Mouse (Mus musculus) stomach, embryonic 14.5 days (tissue): Measurements from ENCODE around the gene Srgap3. TPM values are rescaled to one million over a fixed set of nuclear protein-coding genes. Genes with fewer than 3 reads are reported as not detected.
A peak's percentile ranks its signal among the peaks of the same experiment; 100 is the strongest.
"Not testable (repeated sequence)": the region's sequence is repeated elsewhere in the genome, so short reads cannot be mapped to it uniquely, and the experiment has no call there.

Source experiments
- ATAC-seq: fragments of 200-750 bp; cut with Nextera tagmentation; 2 replicates; pipeline ENCODE4 v1.8.0; 2017; ENCODE audit warnings: low read depth, moderate TSS enrichment; ENCODE audit not compliant: insufficient number of reproducible peaks, insufficient read depth, low FRiP score
- H3K27ac ChIP-seq: fragments of 300-500 bp; sonication (generic); 2 replicates; pipeline ENCODE4 v1.5.1; 2014; ENCODE audit warnings: mild to moderate bottlenecking, low read length, moderate library complexity, mixed read lengths
- H3K27me3 ChIP-seq: fragments of 300-500 bp; sonication (generic); 2 replicates; pipeline ENCODE4 v1.6.1; 2014; ENCODE audit warnings: low read length, control low read depth, mixed read lengths; ENCODE audit not compliant: control insufficient read depth, insufficient read depth
- H3K36me3 ChIP-seq: fragments of 300-500 bp; sonication (generic); 2 replicates; pipeline ENCODE4 v1.6.1; 2014; ENCODE audit warnings: mild to moderate bottlenecking, control low read depth, low read length, moderate library complexity, mixed read lengths; ENCODE audit not compliant: control insufficient read depth, insufficient read depth
- H3K4me1 ChIP-seq: fragments of 300-500 bp; sonication (generic); 2 replicates; pipeline ENCODE4 v1.6.1; 2014; ENCODE audit warnings: low read length, control low read depth, mixed read lengths; ENCODE audit not compliant: control insufficient read depth, insufficient read depth
- H3K4me2 ChIP-seq: fragments of 300-500 bp; sonication (generic); replicated peaks from 2 replicates; pipeline ENCODE4 v1.6.1; 2014; ENCODE audit warnings: low read depth, low read length, control low read depth
- H3K4me3 ChIP-seq: fragments of 300-500 bp; sonication (generic); 2 replicates; pipeline ENCODE4 v1.5.1; 2014; ENCODE audit warnings: low read depth, low read length, control low read depth
- H3K9ac ChIP-seq: fragments of 300-500 bp; sonication (generic); replicated peaks from 2 replicates; pipeline ENCODE4 v1.6.1; 2014; ENCODE audit warnings: low read depth, mild to moderate bottlenecking, control low read depth, low read length, moderate library complexity, mixed read lengths
- H3K9me3 ChIP-seq: fragments of 300-500 bp; sonication (generic); 2 replicates; pipeline ENCODE4 v1.6.1; 2016; ENCODE audit warnings: low read depth, low read length, control low read depth; ENCODE audit not compliant: control insufficient read depth
- WGBS: fragments of 180-500 bp; shearing (Covaris S2); extraction: QIAGEN DNeasy Blood & Tissue Kit; methylation state at CpG from one replicate; pipeline ENCODE4 v1.1.7; 2014; 5-methylcytosine and 5-hydroxymethylcytosine counted together
- polyA plus RNA-seq: library from polyadenylated mRNA; unstranded; fragments of >200 nt; fragmentation: Nextera tagmentation; extraction: Ambion mirVana; gene quantifications from 2 replicates; pipeline ENCODE4 v1.2.1, GENCODE M21; 2014

Srgap3 gene
- polyA plus RNA-seq, 1 experiment from 2014 or later, result 15.3 TPM

GRCm38 (mm10) chr6:112868197-112868957 is 78.7 kb downstream of the Srgap3 start:
- Histone ChIP-seq H3K9me3 (no peaks in the 10 kb centered on the region), H3K4me1 (peaks cover 13% of the 10 kb centered on the region), H3K36me3 (no peaks in the 10 kb centered on the region), H3K4me2 (no peak overlapping the region), H3K4me3 (no peak overlapping the region), H3K9ac (no peak overlapping the region), H3K27me3 (no peaks in the 10 kb centered on the region), H3K27ac (no peak overlapping the region)
- ATAC-seq, result no peak
- WGBS, result 84% methylated on average over 9 of the region's 9 CpGs

GRCm38 (mm10) chr6:112866096-112866495 is 81.0 kb downstream of the Srgap3 start:
- WGBS, result 89% methylated on average over 4 of the region's 4 CpGs
- no peaks in the 10 kb centered on the region for H3K36me3 ChIP-seq
- no peak for ATAC-seq
- peak overlapping the region; percentile 52; the same call in 1 of the 2 replicates for H3K27ac ChIP-seq
- no peak overlapping the region for H3K9ac ChIP-seq
- no peak overlapping the region for H3K4me3 ChIP-seq
- no peaks in the 10 kb centered on the region for H3K9me3 ChIP-seq
- H3K27me3 ChIP-seq, result no peaks in the 10 kb centered on the region
- peaks cover 13% of the 10 kb centered on the region for H3K4me1 ChIP-seq
- H3K4me2 ChIP-seq, result no peak overlapping the region

- H3K36me3 ChIP-seq, result no peaks in the 10 kb centered on the region
- H3K27me3 ChIP-seq, result no peaks in the 10 kb centered on the region
- peaks cover 13% of the 10 kb centered on the region for H3K4me1 ChIP-seq
- peak overlapping the region; percentile 52; the same call in 1 of the 2 replicates for H3K27ac ChIP-seq
- no peak overlapping the region for H3K4me3 ChIP-seq
- no peak overlapping the region for H3K9ac ChIP-seq
- no peaks in the 10 kb centered on the region for H3K9me3 ChIP-seq
- H3K4me2 ChIP-seq, result no peak overlapping the region
- ATAC-seq, result peak; percentile 66; the same call in 1 of the 2 replicates
- WGBS, result 20% methylated on average over 6 of the region's 6 CpGs
Measured at GRCm38 (mm10) chr6:112865021-112865531, 82.0 kb downstream of the Srgap3 start.

- Histone ChIP-seq H3K4me2 (no peak overlapping the region), H3K4me1 (peaks cover 13% of the 10 kb centered on the region), H3K4me3 (no peak overlapping the region), H3K27ac (no peak overlapping the region), H3K36me3 (no peaks in the 10 kb centered on the region), H3K9ac (no peak overlapping the region), H3K27me3 (no peaks in the 10 kb centered on the region), H3K9me3 (no peaks in the 10 kb centered on the region)
- WGBS, result 81% methylated on average over 7 of the region's 7 CpGs
- ATAC-seq, result no peak
Measured at GRCm38 (mm10) chr6:112862465-112862864, 84.6 kb downstream of the Srgap3 start.

- ATAC-seq, result no peak
- no peak overlapping the region for H3K4me2 ChIP-seq
- no peak overlapping the region for H3K4me3 ChIP-seq
- H3K27me3 ChIP-seq, result no peaks in the 10 kb centered on the region
- no peaks in the 10 kb centered on the region for H3K36me3 ChIP-seq
- H3K27ac ChIP-seq, result no peak overlapping the region
- H3K9me3 ChIP-seq, result no peaks in the 10 kb centered on the region
- H3K4me1 ChIP-seq, result peaks cover 13% of the 10 kb centered on the region
- H3K9ac ChIP-seq, result no peak overlapping the region
- WGBS, result 82% methylated on average over 11 of the region's 11 CpGs
Measured at GRCm38 (mm10) chr6:112861351-112862297, 85.4 kb downstream of the Srgap3 start.

- not testable (repeated sequence) for H3K4me2 ChIP-seq, H3K36me3 ChIP-seq, H3K4me3 ChIP-seq, ATAC-seq, H3K27ac ChIP-seq, H3K9me3 ChIP-seq, H3K9ac ChIP-seq, H3K27me3 ChIP-seq, H3K4me1 ChIP-seq
- 94% methylated on average over 5 of the region's 5 CpGs for WGBS
Measured at GRCm38 (mm10) chr6:112860290-112860689, 86.8 kb downstream of the Srgap3 start.

- WGBS, result 58% methylated on average over 6 of the region's 6 CpGs
- Histone ChIP-seq H3K4me2 (no peak overlapping the region), H3K4me1 (no peaks in the 10 kb centered on the region), H3K27ac (no peak overlapping the region), H3K9me3 (no peaks in the 10 kb centered on the region), H3K36me3 (no peaks in the 10 kb centered on the region), H3K9ac (no peak overlapping the region), H3K4me3 (no peak overlapping the region), H3K27me3 (no peaks in the 10 kb centered on the region)
- ATAC-seq, result no peak
Measured at GRCm38 (mm10) chr6:112857057-112857456, 90.0 kb downstream of the Srgap3 start.

GRCm38 (mm10) chr6:112855183-112855582 is 91.9 kb downstream of the Srgap3 start:
- no peak overlapping the region for H3K9ac ChIP-seq
- no peaks in the 10 kb centered on the region for H3K4me1 ChIP-seq
- no peak overlapping the region for H3K4me3 ChIP-seq
- WGBS, result 79% methylated on average over 6 of the region's 6 CpGs
- H3K36me3 ChIP-seq, result no peaks in the 10 kb centered on the region
- ATAC-seq, result no peak
- H3K4me2 ChIP-seq, result no peak overlapping the region
- H3K9me3 ChIP-seq, result no peaks in the 10 kb centered on the region
- no peak overlapping the region for H3K27ac ChIP-seq
- no peaks in the 10 kb centered on the region for H3K27me3 ChIP-seq
